Mouse (Mus musculus) urinary bladder, adult 18-20 months (tissue): ENCODE results near the gene Srsf3.

Experiments used
- DNase-seq, 2 experiments: peaks; one replicate each; pipeline ENCODE4 v3.0.0; 2022; ENCODE audit warnings: low spot score in 2 of 2, mixed read lengths in 2 of 2

The Srsf3 gene

GRCm38 (mm10) chr17:29044925-29045319 is 12.5 kb downstream of the Srsf3 start:
- no peak for DNase-seq

- DNase-seq, result peak; percentile 55 to 73
Measured at GRCm38 (mm10) chr17:29045741-29046530, 13.5 kb downstream of the Srsf3 start.

GRCm38 (mm10) chr17:29046863-29047262 is 14.4 kb downstream of the Srsf3 start:
- no peak for DNase-seq

- DNase-seq, result no peak
Measured at GRCm38 (mm10) chr17:29047697-29048514, 15.5 kb downstream of the Srsf3 start.

- peak; percentile 79 to 89 for DNase-seq
Measured at GRCm38 (mm10) chr17:29048748-29049507, 16.5 kb downstream of the Srsf3 start.

- DNase-seq, result no peak
Measured at GRCm38 (mm10) chr17:29049508-29049889, 17.1 kb downstream of the Srsf3 start.

- no peak for DNase-seq
Measured at GRCm38 (mm10) chr17:29049923-29050322, 17.5 kb downstream of the Srsf3 start.

GRCm38 (mm10) chr17:29050791-29051190 is 18.4 kb downstream of the Srsf3 start:
- no peak for DNase-seq

GRCm38 (mm10) chr17:29053067-29053466 is 20.6 kb downstream of the Srsf3 start:
- no peak for DNase-seq

GRCm38 (mm10) chr17:29053841-29054240 is 21.4 kb downstream of the Srsf3 start:
- DNase-seq, result peak in 1 of 2 experiments; percentile 54

- no peak for DNase-seq
Measured at GRCm38 (mm10) chr17:29054429-29054828, 22.0 kb downstream of the Srsf3 start.

GRCm38 (mm10) chr17:29055586-29055985 is 23.2 kb downstream of the Srsf3 start:
- no peak for DNase-seq

- no peak for DNase-seq
Measured at GRCm38 (mm10) chr17:29056207-29056606, 23.8 kb downstream of the Srsf3 start.

- DNase-seq, result no peak
Measured at GRCm38 (mm10) chr17:29056699-29057151, 24.3 kb downstream of the Srsf3 start.

- DNase-seq, result no peak
Measured at GRCm38 (mm10) chr17:29057361-29057890, 25.0 kb downstream of the Srsf3 start.

GRCm38 (mm10) chr17:29057961-29058360 is 25.5 kb downstream of the Srsf3 start:
- DNase-seq, result no peak

GRCm38 (mm10) chr17:29058487-29058886 is 26.1 kb downstream of the Srsf3 start:
- DNase-seq, result no peak

GRCm38 (mm10) chr17:29059581-29059980 is 27.2 kb downstream of the Srsf3 start:
- DNase-seq, result no peak

GRCm38 (mm10) chr17:29060946-29061345 is 28.5 kb downstream of the Srsf3 start:
- no peak for DNase-seq

GRCm38 (mm10) chr17:29062119-29063035 is 29.9 kb downstream of the Srsf3 start:
- no peak for DNase-seq
